Mouse (Mus musculus) heart, adult 11 months (tissue): Measurements from ENCODE around the gene Zfp771.

Experiments used
- DNase-seq: peaks from one replicate; pipeline ENCODE4 v3.0.0; 2022

The Zfp771 gene

GRCm38 (mm10) chr7:127287940-127288339 lies 43.9 kb downstream of the Zfp771 start:
- peak; percentile 85 for DNase-seq

- no peak for DNase-seq
Measured at GRCm38 (mm10) chr7:127289306-127289705, 45.2 kb downstream of the Zfp771 start.

- peak; percentile 86 for DNase-seq
Measured at GRCm38 (mm10) chr7:127290142-127290541, 46.1 kb downstream of the Zfp771 start.

- peak; percentile 89 for DNase-seq
Measured at GRCm38 (mm10) chr7:127296098-127296497, 52.0 kb downstream of the Zfp771 start, which contains the start of gene Itgal. Gene Itgal, plus strand, starts transcription at chr7:127296260.

GRCm38 (mm10) chr7:127296786-127297555 lies 52.9 kb downstream of the Zfp771 start:
- DNase-seq = no peak

- no peak for DNase-seq
Measured at GRCm38 (mm10) chr7:127297586-127298193, 53.6 kb downstream of the Zfp771 start.
